Mouse (Mus musculus): ENCODE data around the gene Tppp.
"Not testable (repeated sequence)": the region's sequence is repeated elsewhere in the genome, so short reads cannot be mapped to it uniquely, and the experiment has no call there.

Gene Tppp

GRCm38 (mm10) chr13:74015908-74016307, 6.7 kb downstream of the Tppp start:
- in situ Hi-C loops (cut with MboI; ENCODE audit: low pct_unique_long_range_greater_than_20kb in 1 of 2, low sequenced_read_pairs in 2 of 2, unreplicated experiment in 1 of 2) = no loop called here

DNA sequence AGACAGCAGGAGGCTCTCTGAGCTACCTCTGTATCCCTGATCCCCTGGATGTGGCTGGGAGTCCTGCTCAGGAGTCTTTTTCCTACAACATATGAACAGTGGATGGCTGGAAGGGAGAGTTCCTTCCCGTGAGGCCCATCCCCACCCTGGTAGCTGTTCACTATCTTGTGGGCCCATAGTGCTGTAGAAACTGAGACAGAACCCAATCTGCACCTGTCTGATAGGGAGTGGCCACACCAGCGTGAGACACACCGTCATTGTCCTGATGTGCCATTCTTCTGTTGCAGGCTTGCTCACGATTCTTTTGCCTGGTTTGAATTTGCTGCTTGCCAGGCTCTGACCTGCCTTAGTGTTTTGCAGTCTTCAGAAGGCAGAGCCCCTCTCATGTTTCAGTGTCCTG, 8.2 kb downstream of the Tppp start:
- in situ Hi-C loops (cut with MboI; ENCODE audit: low pct_unique_long_range_greater_than_20kb in 1 of 2, low sequenced_read_pairs in 2 of 2, unreplicated experiment in 1 of 2) = no loop called here

GRCm38 (mm10) chr13:74019006-74019405, 9.8 kb downstream of the Tppp start:
- in situ Hi-C loops (cut with MboI; ENCODE audit: low pct_unique_long_range_greater_than_20kb in 1 of 2, low sequenced_read_pairs in 2 of 2, unreplicated experiment in 1 of 2) = not testable (repeated sequence)

DNA sequence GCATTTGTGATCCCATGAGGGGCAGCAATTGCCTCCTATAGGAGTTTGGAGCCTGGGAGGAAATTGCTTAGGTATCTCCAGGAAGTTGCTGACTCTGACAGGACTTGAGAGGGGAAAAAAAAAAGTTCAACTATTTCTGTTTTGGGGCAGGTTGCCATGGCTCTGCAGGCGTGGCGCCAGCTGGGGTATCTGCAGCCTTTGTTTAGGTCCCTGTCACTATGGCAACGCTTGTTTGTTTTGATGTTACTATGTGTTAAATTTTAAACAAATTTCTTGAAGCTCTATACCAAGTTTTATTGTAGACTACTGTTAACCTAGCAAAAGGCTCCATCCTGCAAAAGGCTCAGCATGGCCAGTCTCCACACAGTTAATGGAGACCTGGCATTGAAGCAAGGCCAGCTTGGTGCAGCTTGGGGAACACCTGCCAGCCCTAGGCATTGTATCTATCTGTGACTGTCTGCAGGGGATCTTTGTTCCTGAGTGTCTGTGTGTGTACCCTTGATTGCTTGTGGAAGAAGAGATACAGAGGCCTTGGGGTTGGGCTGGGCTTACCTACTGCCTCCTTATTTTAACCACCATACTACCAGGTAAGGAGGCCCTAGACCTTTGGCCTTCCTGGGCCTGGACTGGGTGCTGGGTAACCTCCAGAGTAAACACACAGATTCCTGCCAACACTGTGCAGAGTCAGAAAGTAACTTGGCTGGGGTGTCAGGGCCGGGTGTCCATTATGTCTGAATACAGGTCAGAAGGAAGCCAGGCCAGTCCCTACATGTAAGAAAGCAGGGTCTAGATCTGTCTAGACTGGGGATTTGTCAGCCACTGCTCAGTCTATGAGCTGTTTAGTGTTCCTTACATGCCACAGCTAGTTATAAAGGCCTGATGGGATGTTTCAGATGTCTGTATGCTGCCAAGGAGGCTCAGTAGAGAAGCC, 16.2 kb downstream of the Tppp start:
- in situ Hi-C loops (cut with MboI; ENCODE audit: low pct_unique_long_range_greater_than_20kb in 1 of 2, low sequenced_read_pairs in 2 of 2, unreplicated experiment in 1 of 2) = loop anchor here in 1 of 2 experiments (5.0 kb wide), 1 partner anchor 53 kb away; no protein-coding TSS in a partner anchor

- in situ Hi-C loops (cut with MboI; ENCODE audit: low pct_unique_long_range_greater_than_20kb in 1 of 2, low sequenced_read_pairs in 2 of 2, unreplicated experiment in 1 of 2) = loop anchor here in 1 of 2 experiments (5.0 kb wide), 1 partner anchor 54 kb away; no protein-coding TSS in a partner anchor
Measured at GRCm38 (mm10) chr13:74026215-74026614, 17.0 kb downstream of the Tppp start.

DNA sequence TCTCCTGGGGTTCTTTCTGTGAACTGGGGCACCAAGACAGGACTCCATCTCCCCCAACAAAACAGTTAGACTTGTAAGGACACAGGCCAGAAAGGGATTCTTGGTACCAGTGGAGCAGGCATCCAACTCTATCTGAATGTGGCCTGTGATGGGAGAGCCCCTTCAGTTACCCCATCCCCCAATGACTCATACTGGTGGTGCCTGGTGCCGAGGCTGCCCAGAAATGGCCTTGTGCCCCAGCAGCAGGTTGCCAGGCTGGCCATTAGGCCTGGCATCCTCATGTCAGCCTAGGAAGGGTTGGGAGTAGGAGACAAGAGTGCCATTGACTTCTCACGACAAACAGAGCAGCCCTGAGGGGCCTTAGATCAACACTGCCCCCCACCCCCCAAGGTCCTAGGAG, 18.9 kb downstream of the Tppp start:
- in situ Hi-C loops (cut with MboI; ENCODE audit: low pct_unique_long_range_greater_than_20kb in 1 of 2, low sequenced_read_pairs in 2 of 2, unreplicated experiment in 1 of 2) = loop anchor here in 1 of 2 experiments (5.0 kb wide), 1 partner anchor 56 kb away; no protein-coding TSS in a partner anchor

- in situ Hi-C loops (cut with MboI; ENCODE audit: low pct_unique_long_range_greater_than_20kb in 1 of 2, low sequenced_read_pairs in 2 of 2, unreplicated experiment in 1 of 2) = loop anchor here in 1 of 2 experiments (5.0 kb wide), 1 partner anchor 57 kb away; no protein-coding TSS in a partner anchor
Measured at GRCm38 (mm10) chr13:74029013-74029412, 19.8 kb downstream of the Tppp start.

DNA sequence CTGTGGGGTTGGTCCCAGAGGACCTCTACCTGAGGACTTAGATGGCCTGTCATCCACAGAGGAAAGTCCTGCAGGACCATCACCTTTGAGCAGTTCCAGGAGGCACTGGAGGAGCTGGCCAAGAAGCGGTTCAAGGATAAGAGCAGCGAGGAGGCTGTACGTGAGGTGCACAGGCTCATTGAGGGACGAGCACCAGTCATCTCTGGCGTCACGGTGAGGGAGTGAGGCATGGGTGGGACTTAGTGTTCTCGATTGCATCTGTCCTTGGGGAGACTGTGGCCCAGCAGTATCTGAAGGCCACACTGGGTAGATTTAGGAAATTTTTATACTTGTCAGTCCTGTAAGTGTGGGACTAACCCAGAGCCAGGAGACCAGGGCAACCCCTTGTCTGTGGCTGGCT, 21.5 kb downstream of the Tppp start:
- in situ Hi-C loops (cut with MboI; ENCODE audit: low pct_unique_long_range_greater_than_20kb in 1 of 2, low sequenced_read_pairs in 2 of 2, unreplicated experiment in 1 of 2) = no loop called here

- in situ Hi-C loops (cut with MboI; ENCODE audit: low pct_unique_long_range_greater_than_20kb in 1 of 2, low sequenced_read_pairs in 2 of 2, unreplicated experiment in 1 of 2) = no loop called here
Measured at GRCm38 (mm10) chr13:74031133-74031532, 21.9 kb downstream of the Tppp start.

DNA sequence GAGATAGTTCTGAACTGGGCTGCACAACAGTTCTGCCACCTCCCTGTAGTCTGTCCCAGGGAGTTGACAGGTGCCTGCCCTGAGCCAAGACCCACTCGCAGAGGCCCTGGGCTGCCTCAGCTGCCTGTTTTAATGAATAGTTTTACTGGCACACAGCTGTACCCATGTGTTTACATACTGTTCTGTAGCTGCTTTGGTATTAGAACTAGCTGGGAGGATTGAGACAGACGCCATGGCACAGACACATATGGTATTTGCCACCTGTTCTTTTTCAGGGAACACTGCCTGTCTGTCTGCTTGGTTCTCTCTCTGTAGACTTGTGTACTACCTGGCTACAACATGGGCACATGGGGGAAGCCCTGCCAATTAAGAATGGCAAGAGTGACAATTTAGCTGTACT, 25.5 kb downstream of the Tppp start:
- in situ Hi-C loops (cut with MboI; ENCODE audit: low pct_unique_long_range_greater_than_20kb in 1 of 2, low sequenced_read_pairs in 2 of 2, unreplicated experiment in 1 of 2) = no loop called here

DNA sequence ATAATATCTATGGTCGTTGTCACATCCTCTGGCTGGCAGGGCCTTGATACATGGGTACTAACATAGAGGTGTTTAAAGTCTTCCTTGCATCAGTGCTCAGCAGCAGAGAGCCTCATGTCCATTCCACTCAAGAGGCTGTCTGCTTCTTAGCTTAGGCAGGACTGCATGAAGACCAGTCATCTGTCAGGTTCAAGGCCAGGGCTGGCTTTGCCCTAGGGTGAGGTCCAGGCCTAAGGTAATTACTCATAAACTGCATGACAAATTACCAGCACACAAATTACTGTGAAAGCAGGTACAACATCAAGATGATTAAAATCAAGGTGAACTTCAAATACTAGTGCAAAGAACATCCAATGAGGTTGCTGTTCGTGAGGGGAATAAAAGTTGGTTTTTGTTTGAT, 26.6 kb downstream of the Tppp start:
- in situ Hi-C loops (cut with MboI; ENCODE audit: low pct_unique_long_range_greater_than_20kb in 1 of 2, low sequenced_read_pairs in 2 of 2, unreplicated experiment in 1 of 2) = no loop called here

DNA sequence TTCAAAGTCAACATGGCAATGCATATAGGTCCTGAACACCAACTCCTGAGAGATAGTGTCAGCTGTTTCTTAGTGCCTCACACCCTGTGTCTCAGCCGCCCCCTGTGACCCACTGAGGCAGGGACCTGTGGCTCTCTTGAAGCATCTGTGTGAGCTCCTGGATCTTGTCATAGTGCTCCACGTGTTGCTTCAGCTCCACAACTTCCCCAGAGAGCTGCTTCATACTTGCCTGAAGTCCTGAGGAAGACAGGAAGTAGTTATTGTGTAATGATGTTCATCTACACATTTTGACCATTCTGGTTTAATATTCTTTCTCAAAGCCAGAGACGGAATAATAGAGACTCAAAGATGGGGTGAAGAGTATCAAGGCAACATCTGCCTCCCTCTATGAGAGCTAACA, 30.7 kb downstream of the Tppp start:
- in situ Hi-C loops (cut with MboI; ENCODE audit: low pct_unique_long_range_greater_than_20kb in 1 of 2, low sequenced_read_pairs in 2 of 2, unreplicated experiment in 1 of 2) = no loop called here

GRCm38 (mm10) chr13:74056194-74056593, 47.0 kb downstream of the Tppp start:
- in situ Hi-C loops (cut with MboI; ENCODE audit: low pct_unique_long_range_greater_than_20kb in 1 of 2, low sequenced_read_pairs in 2 of 2, unreplicated experiment in 1 of 2) = no loop called here

DNA sequence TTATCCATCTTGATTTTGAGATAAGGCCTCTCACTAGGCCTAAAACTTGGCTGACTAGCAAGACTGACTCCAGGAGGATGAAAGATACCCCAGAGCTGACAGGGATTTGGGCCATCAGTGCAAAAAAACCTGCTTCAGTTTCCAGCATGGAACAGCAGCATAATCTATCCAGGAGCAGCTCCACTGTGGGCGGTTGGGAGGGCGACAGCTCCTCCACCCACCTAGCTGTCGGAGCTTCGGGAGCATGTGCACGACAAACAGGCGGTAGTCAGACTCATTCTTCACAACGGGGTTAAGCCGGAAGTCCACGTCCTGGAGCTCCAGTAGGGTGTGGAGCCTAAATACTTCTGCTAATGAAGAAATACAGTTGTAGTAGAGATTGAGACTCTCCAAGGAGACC, 48.9 kb downstream of the Tppp start:
- in situ Hi-C loops (cut with MboI; ENCODE audit: low pct_unique_long_range_greater_than_20kb in 1 of 2, low sequenced_read_pairs in 2 of 2, unreplicated experiment in 1 of 2) = no loop called here

GRCm38 (mm10) chr13:74061613-74062377, 52.6 kb downstream of the Tppp start, which contains the start of gene Cep72:
TSS of gene Cep72 (minus strand) at chr13:74062299.
- in situ Hi-C loops (cut with MboI; ENCODE audit: low pct_unique_long_range_greater_than_20kb in 1 of 2, low sequenced_read_pairs in 2 of 2, unreplicated experiment in 1 of 2) = no loop called here

DNA sequence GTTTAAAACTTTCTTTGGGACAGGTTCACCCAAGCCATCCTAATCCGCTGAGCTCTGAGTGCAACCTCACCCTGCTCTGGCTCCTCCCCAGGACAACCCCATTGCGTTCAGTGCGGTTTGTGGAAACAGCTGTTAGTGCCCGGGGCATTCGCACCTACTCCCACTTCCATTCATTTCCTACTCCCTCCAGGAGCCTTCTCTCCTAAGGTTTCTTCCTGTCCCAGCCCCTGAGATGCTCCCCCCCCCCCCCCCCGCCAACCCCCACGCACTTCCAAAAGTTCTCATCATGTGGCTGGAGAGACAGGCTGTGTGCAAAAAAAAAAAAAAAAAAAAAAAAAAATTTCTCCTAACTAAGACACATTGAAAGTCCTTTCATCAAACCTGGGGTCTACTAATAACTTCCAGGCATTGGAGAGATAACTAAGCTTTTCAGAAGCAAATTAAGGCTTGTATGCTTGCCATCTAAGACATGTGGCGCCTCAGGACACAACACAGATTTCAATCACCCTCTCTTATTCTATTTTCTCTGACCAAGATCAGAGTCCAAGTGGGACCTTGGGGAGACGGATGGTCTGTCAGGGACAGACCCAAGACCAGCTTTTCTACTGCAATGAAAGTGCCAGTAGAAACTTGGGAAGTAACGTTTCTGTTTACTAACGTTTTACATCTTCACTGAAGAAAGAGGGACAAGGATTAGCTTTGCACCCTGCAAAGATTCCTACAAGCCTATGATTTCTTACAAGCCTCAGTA, 53.3 kb downstream of the Tppp start:
- in situ Hi-C loops (cut with MboI; ENCODE audit: low pct_unique_long_range_greater_than_20kb in 1 of 2, low sequenced_read_pairs in 2 of 2, unreplicated experiment in 1 of 2) = no loop called here

DNA sequence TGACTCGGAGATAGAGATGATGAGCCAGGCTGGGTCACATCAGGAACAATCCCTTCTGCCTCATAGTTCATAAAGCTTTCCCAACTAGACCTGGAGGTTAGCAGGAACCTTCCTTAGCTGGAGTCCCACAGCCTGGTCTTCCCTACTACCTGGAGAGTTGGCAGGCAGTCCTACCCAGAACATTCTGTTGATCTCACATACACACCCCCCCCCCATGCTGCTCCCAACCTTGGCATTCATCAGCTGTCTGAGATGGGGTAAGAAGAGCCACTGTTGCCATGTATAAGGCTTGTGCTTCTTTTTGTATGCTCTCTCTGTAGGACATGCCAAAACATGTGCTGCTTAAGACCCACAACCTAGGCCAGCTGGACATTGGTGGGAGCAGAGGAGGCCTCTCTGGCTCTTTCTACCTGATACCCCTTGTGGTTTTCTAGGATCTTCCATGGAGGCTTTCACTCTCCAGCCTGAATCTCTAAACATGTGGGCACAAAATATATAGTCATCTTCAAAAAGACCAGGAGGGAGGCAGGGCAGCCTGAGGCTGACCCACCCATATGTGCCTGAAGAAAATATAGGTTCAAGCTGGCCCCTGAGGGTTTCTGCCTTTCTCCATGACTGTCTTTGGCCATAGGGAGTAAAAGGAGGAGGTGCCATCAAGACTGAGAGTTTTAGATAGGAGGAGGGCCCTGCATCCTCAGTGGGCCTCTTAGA, 54.3 kb downstream of the Tppp start:
- in situ Hi-C loops (cut with MboI; ENCODE audit: low pct_unique_long_range_greater_than_20kb in 1 of 2, low sequenced_read_pairs in 2 of 2, unreplicated experiment in 1 of 2) = no loop called here

GRCm38 (mm10) chr13:74066576-74066975, 57.4 kb downstream of the Tppp start:
- in situ Hi-C loops (cut with MboI; ENCODE audit: low pct_unique_long_range_greater_than_20kb in 1 of 2, low sequenced_read_pairs in 2 of 2, unreplicated experiment in 1 of 2) = no loop called here
